8 mouse cellular contexts compared by ENCODE assay signal in the genomic region with DNA sequence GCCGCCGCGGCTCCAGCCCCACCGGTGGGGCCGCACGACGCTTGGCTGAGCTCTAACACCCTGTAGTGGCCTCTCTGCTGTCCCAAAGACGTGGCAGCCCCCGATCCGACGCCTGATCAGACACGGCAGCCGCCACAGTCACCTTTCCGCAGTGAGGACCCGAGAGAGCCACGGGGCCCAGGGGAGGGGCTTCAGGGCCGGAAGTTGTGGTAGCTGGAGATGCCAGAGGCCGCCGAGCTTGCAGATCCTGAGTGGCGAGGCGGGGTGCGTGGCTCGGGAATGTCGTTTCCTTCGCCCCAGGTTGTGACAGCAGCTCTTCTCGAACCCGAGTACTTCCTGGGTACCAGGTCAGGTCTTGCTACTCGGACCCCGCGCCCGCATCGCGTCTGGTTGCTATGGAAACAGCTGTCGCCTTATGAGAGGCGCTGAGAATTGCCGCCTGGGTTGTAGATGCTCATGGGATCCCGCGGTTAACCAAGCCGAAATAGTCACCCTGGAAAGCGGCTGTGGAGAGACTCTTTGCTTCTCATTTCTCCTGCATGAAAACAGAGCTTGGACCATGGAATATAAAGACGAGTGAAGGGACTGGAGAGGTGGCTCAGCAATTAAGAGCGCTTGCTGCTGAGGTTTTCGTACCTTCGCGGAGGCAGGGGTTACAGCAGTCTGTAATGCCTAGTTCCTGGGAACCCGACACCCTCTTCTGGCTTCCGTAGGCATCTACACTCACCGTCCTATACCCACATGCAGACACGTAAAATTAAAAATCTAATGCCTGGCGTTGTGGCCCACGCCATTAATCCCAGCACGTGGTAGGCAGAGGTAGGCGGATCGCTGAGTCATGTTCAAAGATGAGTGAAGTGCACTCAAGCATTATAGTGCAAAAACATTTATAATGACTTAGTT. TPM values are rescaled to one million over a fixed set of nuclear protein-coding genes. Genes with fewer than 3 reads are reported as not detected.
A peak's percentile ranks its signal among the peaks of the same experiment; 100 is the strongest.
DNase-seq lines count a peak whose midpoint lies in the region; ATAC-seq and TF ChIP-seq lines count a peak whose summit lies in the region.

Gene Stam2, minus strand, starts transcription at position 26 of the 903 bp plus-strand sequence.

- peaks cover 42% of the 10 kb centered on the region for H3K79me2 ChIP-seq in macrophage (ENCODE audit: inconsistent target)

- intact Hi-C loops in gastrocnemius, adult 2 months (cut with DNase I), result loop anchor here (2.0 kb wide), 1 partner anchor 110 kb away; no protein-coding TSS in a partner anchor
- intact Hi-C loops in left cerebral cortex, adult 2 months (cut with DNase I), result loop anchor here (2.0 kb wide), 1 partner anchor 120 kb away; no protein-coding TSS in a partner anchor

- peak within 1 kb of the TSS; percentile 76 for H3K4me3 ChIP-seq in gastrocnemius, adult 2 months
- peak within 1 kb of the TSS; percentile 69 for H3K4me3 ChIP-seq in hindbrain, embryonic 16.5 days (ENCODE audit: low read length)
- peak within 1 kb of the TSS; percentile 75 for H3K4me3 ChIP-seq in left cerebral cortex, adult 2 months
- peak within 1 kb of the TSS; percentile 60 for H3K4me3 ChIP-seq in macrophage (ENCODE audit: inconsistent target)

- WGBS in hindbrain, embryonic 16.5 days, result 8% methylated on average over 43 of the region's 54 CpGs
- 11% methylated on average over 49 of the region's 54 CpGs for WGBS in macrophage (ENCODE audit: missing documents)

- H3K36me3 ChIP-seq in hindbrain, embryonic 16.5 days (ENCODE audit: control insufficient read depth, insufficient read depth, low read length), result no peaks in the 10 kb centered on the region
- H3K36me3 ChIP-seq in macrophage (ENCODE audit: inconsistent target), result 0 out of 2 replicates have a peak, but pooled peaks cover 5% of the 10 kb centered on the region

- no peaks in the 10 kb centered on the region for H3K9me3 ChIP-seq in hindbrain, embryonic 16.5 days (ENCODE audit: control insufficient read depth, low read length)

- ATAC-seq in activated CD4-positive, CD25-positive, alpha-beta regulatory T cell, adult 4 months, result peak; percentile 97
- ATAC-seq in common myeloid progenitor, adult 5-6 weeks (replicated peaks; ENCODE audit: low read depth, poor library complexity, severe bottlenecking), result peak; percentile 86
- peak; percentile 96 for ATAC-seq in hindbrain, embryonic 16.5 days

- peak within 1 kb of the TSS; percentile 65 for H3K4me2 ChIP-seq in hindbrain, embryonic 16.5 days (ENCODE audit: low read length)

- peak; percentile 93 for DNase-seq in gastrocnemius, adult 2 months
- DNase-seq in left cerebral cortex, adult 2 months (ENCODE audit: extremely low spot score in 1 of 2, low spot score in 2 of 2), result peak; percentile 85 to 87
- DNase-seq in retina, postnatal 7 days (ENCODE audit: low read depth, low spot score), result peak; percentile 77
- DNase-seq in urinary bladder, adult 2 months (ENCODE audit: low spot score), result peak; percentile 92

- peak within 1 kb of the TSS; percentile 99 for H3K27ac ChIP-seq in gastrocnemius, adult 2 months
- H3K27ac ChIP-seq in hindbrain, embryonic 16.5 days (ENCODE audit: low read depth, low read length), result peak within 1 kb of the TSS; percentile 99
- peak within 1 kb of the TSS; percentile 99 for H3K27ac ChIP-seq in left cerebral cortex, adult 2 months
- peak within 1 kb of the TSS; percentile 70 for H3K27ac ChIP-seq in macrophage

- TF ChIP-seq CTCF in gastrocnemius, adult 2 months (IDR thresholded peaks at IDR 0.05), result no peak
- peak; percentile 17; the same call in 1 of the 2 replicates for TF ChIP-seq CTCF in left cerebral cortex, adult 2 months (IDR thresholded peaks at IDR 0.05)

- peak within 1 kb of the TSS; percentile 88 for H3K9ac ChIP-seq in hindbrain, embryonic 16.5 days (ENCODE audit: low read depth, low read length)

- no peaks in the 10 kb centered on the region for H3K27me3 ChIP-seq in hindbrain, embryonic 16.5 days (replicated peaks; ENCODE audit: control insufficient read depth, insufficient read depth, low read length)

- H3K4me1 ChIP-seq in hindbrain, embryonic 16.5 days (ENCODE audit: control insufficient read depth, insufficient read depth, low read depth, low read length), result peaks cover 4% of the 10 kb centered on the region; the same call in 1 of the 2 replicates

RNA-seq across cellular contexts. Expression of gene Stam2, which starts in this region (rescaled TPM):
- polyA plus RNA-seq in activated CD4-positive, CD25-positive, alpha-beta regulatory T cell, adult 4 months (2017; shearing (Covaris generic)), result 10 to 100 TPM; 41.5 to 43.7 TPM
- 15.4 and 17.4 TPM in 2 replicates for total RNA-seq in common myeloid progenitor, adult 5-6 weeks (2017)
- 1 to 10 TPM; 6.5 to 9.8 TPM for total RNA-seq in gastrocnemius, adult 2 months (2021)
- polyA plus RNA-seq in hindbrain, embryonic 16.5 days (2015; fragmentation: Nextera tagmentation; extraction: Ambion mirVana), result 35.8 and 39.0 TPM in 2 replicates
- total RNA-seq in left cerebral cortex, adult 2 months (2021), result 10 to 100 TPM; 25.2 to 26.6 TPM
- total RNA-seq in macrophage (2018; cell fraction: chromatin; rRNA removed), result 100 to 1,000 TPM in 6 of 26 experiments, 10 to 100 TPM in 20; 59.7 to 139 (median 88.7) TPM
- total RNA-seq in macrophage (2018; cell fraction: cytosol; rRNA removed), result 10 to 100 TPM; 30.7 to 51.6 (median 38.9) TPM
- 10 to 100 TPM; 38.3 to 78.1 (median 56.0) TPM for total RNA-seq in macrophage (2018; cell fraction: nucleus; rRNA removed)
- 21.2 to 35.6 TPM (median 27.3 TPM) in 3 replicates for polyA plus RNA-seq in macrophage (2018)
- polyA plus RNA-seq in urinary bladder, adult 2 months (2012; rRNA removed), result 17.5 and 18.9 TPM in 2 replicates

Comparison
In these comparisons a context has a peak if more than half of its experiments do, and no peak if none do; other contexts are left out.
1. Peak in every context shown above with its lines: DNase-seq, ATAC-seq, H3K4me3 ChIP-seq and H3K27ac ChIP-seq.